Mouse (Mus musculus) cerebellum, adult 2 months (tissue): ENCODE data around the gene 1700061G19Rik.

Experiments
- CTCF ChIP-seq: fragments of 200-500 bp; IDR thresholded peaks from 2 replicates; pipeline ENCODE4 v1.5.1; 2011; ENCODE audit warnings: low read depth, mild to moderate bottlenecking, control low read depth, low read length, moderate library complexity, borderline replicate concordance; ENCODE audit not compliant: insufficient read depth
- POLR2A ChIP-seq: fragments of 200-500 bp; IDR thresholded peaks from 2 replicates; pipeline ENCODE4 v1.6.1; 2011; ENCODE audit warnings: low read length, control low read depth, borderline replicate concordance; ENCODE audit not compliant: insufficient read depth

DNA sequence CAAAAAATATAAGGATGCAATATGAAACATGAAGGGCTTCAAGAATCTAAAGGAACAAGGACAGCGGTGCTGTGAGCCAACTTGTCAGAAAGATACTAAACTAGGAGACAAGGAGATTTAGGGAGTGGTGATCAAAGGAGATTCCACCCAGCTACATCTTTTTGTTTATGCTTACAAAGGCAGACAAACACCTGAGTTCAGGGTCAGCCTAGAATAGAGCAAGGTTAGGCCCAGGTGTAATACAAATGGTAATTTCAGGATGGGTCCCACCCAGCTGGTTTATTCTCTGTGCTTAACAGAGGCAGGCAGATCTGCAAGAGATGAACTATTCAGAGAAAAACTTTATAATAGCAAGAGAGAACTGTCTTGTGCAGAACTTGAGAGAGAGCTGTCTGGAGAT, 41.9 kb upstream of the 1700061G19Rik start:
- no peak for TF ChIP-seq CTCF
- TF ChIP-seq POLR2A: no peak
